Mouse (Mus musculus) liver (tissue): ENCODE data around the gene Exoc3l2.
"Not testable (repeated sequence)": the region's sequence is repeated elsewhere in the genome, so short reads cannot be mapped to it uniquely, and the experiment has no call there.

Experiments
- DNase-seq: peaks from one replicate; pipeline ENCODE4 v3.0.0-alpha.2; 2020; ENCODE audit warnings: mixed read lengths

The Exoc3l2 gene

DNA sequence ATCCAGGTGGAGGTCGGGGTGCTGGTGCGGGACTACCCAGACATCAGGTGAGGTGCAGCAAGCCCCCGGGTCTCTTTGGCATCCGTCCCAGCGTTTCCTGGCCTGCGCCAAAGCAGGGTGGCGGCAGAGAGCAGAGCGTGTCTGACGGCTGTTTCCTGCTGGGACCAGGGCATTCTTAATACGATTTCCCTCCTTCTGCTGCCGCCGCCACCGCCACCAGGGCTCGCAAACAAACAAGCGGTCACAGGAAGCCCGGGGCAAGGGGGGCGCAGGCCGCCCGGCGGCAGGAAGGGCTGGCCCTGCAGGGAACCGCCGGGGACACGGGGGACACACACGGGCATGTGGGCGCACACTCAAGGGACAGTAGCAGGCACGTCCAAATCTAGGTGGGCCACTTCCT is 28.6 kb downstream of the Exoc3l2 start:
- DNase-seq = peak; percentile 38

DNA sequence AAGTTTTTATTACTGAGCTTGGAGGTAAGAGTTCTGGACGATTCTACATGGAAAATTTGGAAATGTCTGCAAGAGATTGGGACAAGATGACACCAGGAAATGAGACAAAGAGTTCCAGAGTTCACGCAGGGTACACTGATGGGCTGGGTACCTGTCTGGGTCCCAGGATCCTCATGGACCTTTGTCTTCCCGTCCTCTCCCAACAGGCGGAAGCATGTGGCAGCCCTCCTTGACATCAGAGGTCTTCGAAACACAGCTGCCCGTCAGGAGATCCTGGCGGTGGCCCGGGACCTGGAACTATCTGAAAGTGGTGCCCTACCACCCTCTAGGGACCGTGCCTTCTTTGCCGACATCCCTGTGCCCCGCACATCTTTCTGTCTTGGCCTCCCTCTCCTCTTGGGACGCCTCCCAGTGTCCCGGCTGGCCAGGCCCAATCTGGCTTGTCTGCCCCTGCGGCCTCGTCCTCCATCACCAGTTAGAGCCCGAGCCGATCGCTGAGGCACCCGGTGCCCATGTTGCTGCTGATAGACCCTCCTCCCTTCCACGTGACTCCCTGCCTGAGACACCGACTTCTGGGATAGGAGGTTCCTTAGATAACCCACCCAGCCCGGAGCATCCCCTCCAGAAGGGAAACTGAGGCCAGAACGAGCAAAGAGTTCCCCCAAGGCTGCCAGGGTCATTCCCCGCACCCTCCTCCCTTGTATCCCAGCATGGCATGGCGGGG is 31.8 kb downstream of the Exoc3l2 start:
- DNase-seq = no peak

DNA sequence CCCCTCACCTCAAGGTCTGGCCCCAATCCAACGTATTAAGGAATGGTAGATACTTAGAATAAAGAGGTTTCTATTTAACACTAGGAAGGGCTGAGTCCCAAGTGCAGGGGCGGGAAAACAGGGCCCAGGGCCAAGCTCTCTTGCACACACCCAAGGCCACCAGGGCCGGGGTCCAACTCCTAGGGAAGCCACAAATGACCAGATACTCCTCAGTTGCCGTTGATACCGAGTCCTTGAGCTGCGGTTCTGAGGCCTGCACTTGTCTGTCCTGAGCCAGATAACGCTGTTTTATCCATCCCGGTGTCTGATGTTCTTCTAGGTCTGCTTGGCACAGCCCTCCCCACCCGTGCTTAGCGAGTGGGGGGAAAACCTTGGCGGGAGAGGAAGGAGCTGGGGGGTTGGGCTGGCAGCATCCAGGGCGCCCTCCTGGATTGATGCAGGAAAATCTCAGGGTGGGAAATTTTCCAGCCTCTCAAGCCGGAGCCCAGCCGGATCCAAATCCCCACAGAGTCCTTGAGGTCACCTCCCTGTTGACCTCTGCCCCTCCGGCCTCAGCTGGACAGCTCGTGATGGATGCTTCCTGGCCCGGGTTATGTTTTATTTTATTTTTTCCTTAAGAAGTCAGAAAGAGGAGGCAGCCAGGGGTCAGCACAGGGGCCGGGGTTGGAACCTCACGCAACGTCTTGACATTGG is 32.5 kb downstream of the Exoc3l2 start:
- DNase-seq = no peak

DNA sequence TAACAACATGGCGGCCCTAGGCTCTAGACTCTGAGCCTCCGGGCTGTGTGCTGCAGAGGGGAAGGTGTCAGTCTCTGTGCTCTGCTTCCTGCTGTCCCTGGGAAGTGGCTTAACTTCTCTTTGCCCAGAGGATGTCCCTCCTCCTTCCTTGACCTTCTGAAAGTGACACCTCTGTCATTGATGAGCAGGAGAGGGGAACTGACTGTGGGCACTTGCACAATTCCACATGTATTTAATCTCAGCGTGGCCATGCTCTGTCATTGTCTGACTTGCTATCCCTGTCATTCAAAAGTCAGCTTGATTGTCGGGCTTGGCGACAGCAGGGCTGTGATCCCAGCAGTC is 33.1 kb downstream of the Exoc3l2 start:
- DNase-seq = no peak

DNA sequence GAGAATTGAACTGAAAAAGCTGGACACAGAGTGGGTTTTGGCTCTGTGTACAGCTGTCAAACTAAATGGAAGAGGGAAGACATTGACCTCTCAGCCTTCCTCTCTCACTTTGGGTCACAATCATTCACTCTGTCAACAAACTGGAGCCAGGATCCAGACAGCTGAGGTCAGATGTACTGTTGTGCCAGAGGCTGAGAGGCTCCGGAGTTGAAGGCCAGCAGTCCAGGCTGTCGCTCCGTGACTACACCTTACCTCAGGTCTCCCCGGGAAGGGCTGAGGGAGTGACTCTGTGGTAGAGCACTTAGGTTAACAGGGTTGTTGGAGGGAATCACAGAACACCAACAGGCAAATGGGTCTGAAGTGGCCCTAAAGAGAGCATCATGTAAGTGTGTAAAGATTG is 35.2 kb downstream of the Exoc3l2 start:
- DNase-seq = no peak

DNA sequence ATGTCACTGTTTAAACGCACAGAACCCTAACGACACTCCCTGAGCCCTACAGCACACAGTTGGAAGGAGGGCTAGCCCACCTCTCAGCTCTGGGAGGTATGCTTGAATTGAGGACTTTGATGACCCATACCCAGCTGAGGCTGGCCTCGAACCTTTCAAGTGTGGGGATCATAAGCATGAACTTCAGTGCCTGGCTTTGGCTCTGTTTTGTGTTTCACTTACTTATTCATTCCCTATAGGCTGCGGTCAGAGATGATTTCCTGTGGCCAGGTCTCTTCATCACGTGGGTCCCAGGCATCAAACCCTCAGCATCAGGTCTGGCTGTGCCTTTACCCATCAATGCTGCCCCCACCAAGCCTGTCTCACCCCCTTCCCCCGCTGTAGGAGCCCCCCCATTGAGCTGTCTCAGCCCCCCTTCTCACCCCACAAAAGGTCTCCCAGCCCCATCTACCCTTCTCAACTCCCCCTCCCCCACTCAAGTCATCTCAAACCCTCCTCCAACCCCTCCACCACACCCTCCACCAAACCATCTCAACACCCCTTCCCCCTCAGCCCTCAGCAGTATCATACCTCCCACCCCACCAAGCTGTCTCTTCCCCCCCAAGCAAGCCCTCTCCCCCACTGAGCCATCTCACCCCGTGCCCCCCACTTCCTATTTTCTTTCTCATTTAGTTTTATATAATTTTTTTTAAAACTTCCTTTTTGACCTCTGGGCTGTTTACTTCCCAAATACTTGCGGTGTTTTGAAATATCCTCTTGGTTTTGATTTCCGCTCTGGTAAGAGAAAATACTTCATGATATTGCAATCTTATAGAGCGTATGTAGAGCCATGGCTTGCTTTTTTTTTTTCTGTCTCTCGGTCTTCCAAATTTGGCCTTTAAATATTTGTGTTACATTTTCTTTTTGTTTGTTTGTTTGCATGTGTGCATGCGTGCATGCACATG is 37.6 kb downstream of the Exoc3l2 start:
- no peak for DNase-seq

DNA sequence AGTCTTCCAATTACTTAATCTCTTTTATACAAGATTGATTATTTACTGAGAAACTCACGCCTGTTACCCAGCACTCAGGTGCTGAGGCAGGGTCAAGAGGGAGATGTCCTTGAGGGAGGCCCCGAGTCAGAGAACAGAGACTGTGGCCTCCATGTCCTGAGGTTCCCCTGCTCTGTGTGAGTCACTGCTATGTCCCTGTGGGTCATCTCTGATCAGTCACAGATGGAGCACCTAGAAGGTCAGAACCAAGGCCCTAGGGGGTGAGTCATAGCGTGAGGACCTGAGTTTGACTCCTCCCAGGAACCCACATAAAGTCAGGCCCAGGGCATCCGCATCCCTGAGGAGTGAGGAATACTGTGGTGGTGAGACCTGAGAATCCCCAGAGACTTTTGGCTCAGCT is 38.5 kb downstream of the Exoc3l2 start:
- no peak for DNase-seq

DNA sequence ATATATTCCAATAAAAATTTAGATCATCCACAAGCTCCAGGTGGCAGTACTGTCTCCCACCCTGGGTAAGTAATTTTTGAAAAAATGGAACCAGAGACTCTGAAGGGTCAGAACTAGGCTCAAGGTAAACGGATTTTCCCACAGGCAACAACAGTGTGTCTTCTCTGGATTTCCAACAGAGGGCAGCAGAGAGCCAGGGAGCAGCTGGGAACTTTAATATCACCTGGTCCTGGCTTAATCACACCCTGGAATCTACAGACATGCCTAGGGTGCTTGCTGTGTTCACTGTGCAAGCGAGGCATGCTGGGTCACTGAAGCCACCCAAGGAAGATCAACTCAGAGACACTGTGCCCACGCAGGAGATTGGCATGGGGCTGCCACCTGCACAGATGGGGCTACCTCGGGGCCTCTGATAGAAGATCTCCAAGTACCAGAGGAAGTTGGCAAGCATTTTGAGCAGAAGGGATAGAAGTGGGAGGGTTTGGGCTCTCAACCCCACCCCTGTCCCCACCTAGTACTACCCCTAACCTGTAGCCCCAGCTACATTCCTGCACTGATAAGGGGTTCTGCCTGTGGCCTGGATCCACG is 40.4 kb downstream of the Exoc3l2 start:
- DNase-seq = peak; percentile 60

DNA sequence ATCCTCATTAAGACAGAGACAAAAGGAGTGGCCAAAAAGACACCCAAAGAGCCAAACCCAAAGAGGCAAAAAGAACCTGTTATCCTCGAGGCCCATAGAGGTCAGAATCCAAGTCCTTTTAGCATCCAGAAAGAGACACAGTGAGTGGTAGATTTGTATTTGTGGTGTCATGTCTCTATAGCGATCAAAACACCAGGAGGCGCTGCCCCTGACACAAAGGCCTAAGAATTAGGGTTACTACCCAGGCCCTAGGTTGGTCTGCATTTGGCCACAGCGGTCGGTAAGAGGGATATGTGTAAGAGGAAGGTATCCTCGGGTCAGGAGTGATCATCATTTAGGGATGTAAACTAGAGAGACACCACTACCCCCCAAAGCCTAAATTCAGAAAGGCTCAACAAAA is 43.2 kb downstream of the Exoc3l2 start:
- DNase-seq = peak; percentile 52

DNA sequence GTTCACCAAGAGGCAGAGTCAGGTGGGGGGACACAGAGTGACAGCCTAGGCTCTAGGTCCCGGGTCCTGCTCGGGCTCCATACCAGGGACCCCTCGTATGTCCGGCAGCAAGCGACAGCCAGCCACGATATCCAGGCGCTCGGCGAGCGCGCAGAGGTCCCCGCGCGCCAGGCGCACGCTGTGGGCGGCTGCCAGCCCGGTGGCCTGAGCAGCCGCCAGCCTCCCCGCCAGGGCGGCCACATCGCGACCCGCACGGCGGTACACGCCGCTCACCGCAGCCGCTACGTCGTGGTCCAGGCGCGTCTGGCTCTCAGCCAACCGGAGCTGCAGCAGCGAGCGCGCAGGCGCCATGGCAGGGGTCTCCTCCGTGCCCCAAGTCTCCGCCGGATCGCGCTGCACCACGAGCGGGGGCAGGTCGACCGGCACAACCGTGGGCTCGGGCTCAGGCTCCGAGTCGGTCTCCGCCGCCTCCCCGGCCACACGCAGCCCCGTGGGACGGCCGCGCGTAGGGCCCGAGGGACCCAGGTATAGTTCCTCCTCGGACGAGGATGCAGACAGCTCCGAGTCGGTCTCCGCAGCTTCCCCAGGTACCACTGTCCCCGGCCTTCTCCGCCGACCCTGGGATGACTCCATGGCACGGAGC is 44.0 kb downstream of the Exoc3l2 start:
- peak; percentile 70 for DNase-seq

DNA sequence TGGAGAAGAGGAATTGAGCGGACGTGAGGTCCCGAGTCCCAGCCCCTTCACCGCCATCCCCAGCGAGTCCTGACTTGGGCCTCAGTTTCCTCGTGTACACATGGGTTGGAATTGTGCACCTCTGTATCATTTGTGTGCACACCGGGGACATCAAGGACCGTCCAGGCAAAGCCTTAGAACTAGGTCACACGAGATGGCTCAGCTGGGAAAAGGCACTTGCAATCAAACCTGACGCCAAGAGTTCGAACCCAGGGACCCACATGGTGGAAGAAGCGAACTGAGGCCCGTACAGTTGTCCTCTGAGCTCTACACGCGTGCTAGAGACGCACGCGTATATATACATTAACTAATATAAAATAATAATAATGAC is 44.5 kb downstream of the Exoc3l2 start:
- DNase-seq = no peak

DNA sequence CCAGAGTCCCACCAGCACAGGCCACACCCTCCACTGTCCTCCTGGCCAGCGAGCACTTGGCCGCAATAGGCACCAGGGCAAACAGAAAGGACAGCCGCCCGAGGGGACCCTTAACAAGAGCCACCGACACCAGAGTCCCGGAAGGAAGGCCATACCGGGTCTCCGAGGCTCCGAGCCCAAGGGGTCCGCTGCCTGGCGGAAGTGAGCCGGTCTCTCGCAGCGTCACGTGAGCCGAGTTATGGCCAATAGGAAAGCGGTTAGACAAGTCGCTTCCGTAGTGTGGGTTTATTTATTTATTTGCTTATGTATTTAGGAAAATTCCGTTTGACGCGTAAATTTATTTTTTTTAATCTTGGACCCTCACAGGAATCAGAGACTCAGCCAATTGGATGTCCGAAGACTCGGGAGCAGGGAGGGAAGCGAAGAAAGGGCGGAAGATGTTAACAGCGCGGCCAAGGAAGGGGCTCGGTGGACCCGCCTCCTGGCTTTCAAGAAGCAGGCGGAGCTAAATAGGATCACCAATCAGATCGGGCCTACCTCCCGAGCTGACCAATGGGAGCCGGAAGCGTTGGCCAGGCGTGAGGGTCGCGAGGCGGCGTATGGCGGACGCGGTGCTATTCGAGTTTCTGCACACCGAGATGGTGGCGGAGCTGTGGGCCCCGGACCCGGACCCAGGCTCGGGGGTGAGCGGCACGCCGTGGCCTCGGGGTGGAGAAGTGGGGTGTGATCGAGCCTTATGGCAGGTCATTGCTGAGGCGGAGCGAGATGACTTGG is 45.2 kb downstream of the Exoc3l2 start, which contains the start of the genes Bloc1s3 and Trappc6a:
Gene Bloc1s3 (minus strand): TSS at position 218 of the 774 bp plus-strand sequence.
Gene Trappc6a (plus strand): TSS at position 246 of the 774 bp plus-strand sequence.
- DNase-seq = peak; percentile 92

DNA sequence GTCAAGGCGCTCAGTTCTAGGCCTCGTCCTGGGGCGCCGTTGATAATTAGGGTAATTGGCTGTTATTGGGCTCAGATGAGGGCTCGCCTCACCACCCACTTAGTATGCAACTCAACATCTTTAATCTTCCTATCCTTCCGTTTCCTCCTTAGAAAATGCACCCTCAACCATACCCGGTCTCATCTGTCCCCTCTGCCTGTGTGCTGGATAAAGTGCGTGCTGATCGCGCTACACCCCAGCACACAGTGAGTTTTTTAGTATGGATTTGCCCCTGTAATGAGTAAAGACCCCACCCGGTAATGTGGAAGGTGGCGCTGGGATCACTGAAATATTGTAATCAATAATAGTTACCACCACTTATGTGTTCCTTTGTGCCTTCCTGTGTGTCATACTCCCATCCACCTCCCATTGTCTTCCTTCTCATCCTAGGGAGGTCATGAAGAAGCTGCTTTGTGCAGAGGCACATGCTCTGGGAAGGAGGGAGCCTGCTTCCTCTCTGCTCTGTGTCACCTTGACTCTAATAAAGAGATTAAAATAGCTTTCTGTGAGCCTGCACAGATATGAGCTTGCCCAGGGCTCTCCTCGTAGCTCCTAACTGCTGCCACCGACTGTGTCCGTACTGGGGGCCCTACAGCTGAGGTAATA is 45.9 kb downstream of the Exoc3l2 start:
- DNase-seq = no peak

DNA sequence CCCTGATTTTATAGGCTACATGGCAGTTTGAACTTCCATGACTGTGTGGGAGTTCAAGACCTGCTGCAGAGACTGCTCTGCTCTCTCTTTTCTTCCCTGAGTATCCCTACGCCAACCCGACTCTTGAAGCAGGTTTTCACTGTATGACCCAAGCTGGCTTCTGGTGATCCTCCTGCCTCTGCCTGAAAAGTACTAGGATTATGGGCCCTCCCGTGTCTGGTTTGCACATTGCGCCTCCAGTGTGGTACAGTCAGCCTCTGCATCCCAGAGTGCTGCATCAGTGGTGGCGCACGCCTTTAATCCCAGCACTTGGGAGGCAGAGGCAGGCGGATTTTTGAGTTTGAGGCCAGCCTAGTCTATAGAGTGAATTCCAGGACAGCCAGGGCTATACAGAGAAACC is 46.7 kb downstream of the Exoc3l2 start:
- no peak for DNase-seq

DNA sequence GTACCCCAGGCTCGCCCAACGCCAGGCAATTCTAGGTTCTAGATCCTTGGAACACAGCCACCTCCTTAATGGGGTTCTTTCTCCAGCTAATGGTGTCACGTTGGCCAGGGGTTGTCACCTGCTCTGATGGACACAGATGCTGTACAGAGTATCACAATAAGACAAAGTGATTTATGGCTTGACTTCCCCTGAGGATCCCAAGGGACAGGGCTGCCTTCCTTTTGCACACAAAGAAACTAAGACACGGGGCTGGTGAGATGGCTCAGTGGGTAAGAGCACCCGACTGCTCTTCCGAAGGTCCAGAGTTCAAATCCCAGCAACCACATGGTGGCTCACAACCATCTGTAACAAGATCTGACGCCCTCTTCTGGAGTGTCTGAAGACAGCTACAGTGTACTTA is 48.8 kb downstream of the Exoc3l2 start:
- not testable (repeated sequence) for DNase-seq

DNA sequence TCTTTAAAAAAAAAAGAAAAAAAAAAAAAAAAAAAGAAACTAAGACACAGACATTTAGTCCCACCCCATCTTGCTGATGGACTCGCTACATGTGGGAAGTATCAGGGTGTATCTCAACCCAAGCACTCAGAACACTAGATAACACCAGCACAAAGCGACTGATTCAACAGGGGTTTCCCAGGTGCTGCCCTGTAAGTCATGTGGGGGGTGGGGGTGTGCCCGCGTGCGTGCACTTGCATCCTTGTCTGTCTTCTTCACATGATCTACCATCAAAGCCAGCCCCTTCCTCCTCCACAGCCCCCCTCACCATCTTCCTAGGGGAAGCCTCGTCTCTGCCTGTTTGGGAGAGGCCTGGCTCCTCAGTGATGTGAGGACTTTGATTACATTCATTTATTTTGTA is 49.2 kb downstream of the Exoc3l2 start:
- DNase-seq = no peak

DNA sequence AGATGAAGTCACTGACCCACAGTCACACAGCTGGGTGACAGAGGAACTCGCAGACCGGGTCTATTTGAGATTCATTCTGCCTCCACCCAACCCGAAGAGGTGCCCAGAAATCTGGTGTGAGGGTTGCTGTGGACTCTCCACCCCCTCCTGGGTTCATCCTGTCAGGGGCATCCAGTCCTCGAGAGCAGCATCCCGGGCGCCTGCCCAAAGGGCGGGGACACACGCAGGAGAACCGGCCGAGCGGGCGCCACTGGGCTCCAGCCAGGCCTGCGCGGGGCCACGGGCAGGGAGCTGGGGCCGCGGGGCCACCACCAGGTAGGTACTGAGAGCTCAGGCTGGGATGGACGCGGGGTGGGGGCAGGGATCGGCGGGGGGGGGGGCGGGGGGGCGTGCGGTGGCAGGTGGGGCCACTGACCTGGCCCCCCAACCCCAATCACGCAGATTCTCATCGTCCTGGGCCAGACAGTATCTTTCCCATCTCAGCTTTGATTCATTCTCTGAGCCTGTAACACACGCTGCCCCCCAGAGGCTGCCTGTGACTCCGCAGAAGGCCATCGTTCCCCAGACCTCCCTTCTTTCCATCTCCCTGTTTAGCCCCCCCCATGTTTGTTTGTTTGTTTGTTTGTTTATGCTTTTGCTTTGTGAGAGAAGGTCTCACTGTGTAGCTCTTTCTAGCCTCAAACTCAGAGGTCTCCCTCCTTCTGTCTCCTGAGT is 54.7 kb downstream of the Exoc3l2 start, which contains the start of gene Nkpd1:
Gene Nkpd1 (plus strand): TSS at position 187 of the 714 bp plus-strand sequence.
- no peak for DNase-seq

DNA sequence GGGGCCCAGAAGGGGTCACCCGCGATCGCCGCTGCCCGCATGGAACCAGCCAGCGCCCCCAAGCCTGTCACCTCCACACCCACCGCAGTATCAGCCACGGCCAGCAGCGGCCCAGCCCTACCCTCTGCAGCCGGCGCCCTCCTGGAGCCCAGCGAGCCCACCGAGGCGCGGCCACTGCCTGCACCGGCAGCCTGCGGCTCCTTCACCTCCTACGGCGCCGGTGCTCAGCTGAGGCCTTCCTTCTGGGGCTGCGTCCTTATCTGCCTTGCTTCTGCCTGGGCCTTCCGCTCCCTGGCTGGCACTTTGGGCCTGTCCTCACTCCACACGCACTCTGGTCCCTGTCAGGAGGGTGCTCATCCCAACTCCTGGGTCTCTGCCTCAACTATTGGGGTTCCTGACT is 56.9 kb downstream of the Exoc3l2 start:
- no peak for DNase-seq

DNA sequence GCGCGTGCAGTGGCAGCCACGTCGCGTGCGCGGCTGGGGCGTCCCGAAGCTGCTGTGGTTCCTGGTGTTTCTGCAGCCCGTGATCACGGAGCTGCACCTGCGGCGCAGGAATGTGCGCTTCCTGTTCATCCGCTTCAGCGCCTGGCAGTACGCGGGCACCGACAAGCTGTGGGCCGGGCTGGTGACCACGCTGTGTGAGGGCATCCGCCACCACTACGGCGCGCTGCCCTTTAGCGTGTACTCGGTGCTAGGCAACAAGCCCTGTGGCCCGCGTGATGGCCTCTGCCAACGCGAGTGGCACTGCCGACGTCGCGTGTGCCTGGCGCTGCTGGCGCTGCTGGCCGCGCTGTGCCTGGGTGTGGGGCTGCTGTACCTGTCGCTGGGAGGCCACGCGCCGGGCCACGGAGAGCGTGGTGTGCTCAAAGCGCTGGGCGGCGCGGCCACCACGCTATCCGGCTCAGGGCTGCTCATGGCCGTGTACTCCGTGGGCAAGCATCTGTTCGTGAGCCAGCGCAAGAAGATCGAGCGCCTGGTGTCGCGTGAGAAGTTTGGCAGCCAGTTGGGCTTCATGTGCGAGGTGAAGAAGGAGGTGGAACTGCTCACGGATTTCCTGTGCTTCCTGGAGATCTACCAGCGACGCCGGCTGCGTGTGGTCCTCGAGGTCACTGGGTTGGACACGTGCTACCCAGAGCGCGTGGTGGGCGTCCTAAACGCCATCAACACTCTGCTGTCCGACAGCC is 60.1 kb downstream of the Exoc3l2 start:
- no peak for DNase-seq
